Comparison of ENCODE assay signal across 18 mouse cellular contexts in genomic region chr8:86359518-86359917, GRCm38 (mm10).
A peak's percentile ranks its signal among the peaks of the same experiment; 100 is the strongest.
DNase-seq lines count a peak whose midpoint lies in the region; ATAC-seq and TF ChIP-seq lines count a peak whose summit lies in the region.
"Had no signal": no experiment of that assay in that cellular context is flagged by ENCODE, and none has a peak within 500 bp of the region (broad histone marks: within the 10 kb centered on the region; RNA-seq: fewer than 3 reads in every experiment).

No protein-coding gene starts in this region.

- H3K27me3 ChIP-seq in hindbrain, embryonic 12.5 days, result no peaks in the 10 kb centered on the region
- H3K27me3 ChIP-seq in hindbrain, postnatal 0 days (ENCODE audit: insufficient read depth, low read length), result no peaks in the 10 kb centered on the region
- no peaks in the 10 kb centered on the region for H3K27me3 ChIP-seq in hindbrain, embryonic 13.5 days
- H3K27me3 ChIP-seq: embryonic facial prominence, embryonic 12.5 days; forebrain, embryonic 13.5 days had no signal

- no peak overlapping the region for H3K4me2 ChIP-seq in hindbrain, embryonic 12.5 days (replicated peaks)
- H3K4me2 ChIP-seq in hindbrain, postnatal 0 days (ENCODE audit: low read depth, low read length), result no peak overlapping the region
- H3K4me2 ChIP-seq in hindbrain, embryonic 13.5 days, result no peak overlapping the region
- H3K4me2 ChIP-seq: embryonic facial prominence, embryonic 12.5 days; forebrain, embryonic 13.5 days had no signal

- ATAC-seq in hindbrain, embryonic 12.5 days (ENCODE audit: low FRiP score), result 0 out of 2 replicates have a peak, but pooled peaks have one; percentile 54
- ATAC-seq in hindbrain, postnatal 0 days, result no peak
- ATAC-seq in hindbrain, embryonic 13.5 days (ENCODE audit: low FRiP score), result peak; percentile 39; the same call in 1 of the 2 replicates
- ATAC-seq: forebrain, embryonic 13.5 days; forebrain, postnatal 0 days; intestine, embryonic 16.5 days had no signal

- TF ChIP-seq CTCF in hindbrain, postnatal 0 days (IDR thresholded peaks at IDR 0.05; ENCODE audit: low read depth), result no peak

- H3K36me3 ChIP-seq in hindbrain, embryonic 12.5 days, result no peaks in the 10 kb centered on the region
- H3K36me3 ChIP-seq in hindbrain, postnatal 0 days (ENCODE audit: insufficient read depth, low read length), result no peaks in the 10 kb centered on the region
- H3K36me3 ChIP-seq in hindbrain, embryonic 13.5 days, result no peaks in the 10 kb centered on the region
- H3K36me3 ChIP-seq: embryonic facial prominence, embryonic 12.5 days had no signal

- no peaks in the 10 kb centered on the region for H3K9me3 ChIP-seq in hindbrain, embryonic 12.5 days (replicated peaks)
- no peaks in the 10 kb centered on the region for H3K9me3 ChIP-seq in hindbrain, postnatal 0 days (ENCODE audit: low read length)
- H3K9me3 ChIP-seq in hindbrain, embryonic 13.5 days, result no peaks in the 10 kb centered on the region
- H3K9me3 ChIP-seq: embryonic facial prominence, embryonic 12.5 days; forebrain, embryonic 13.5 days had no signal

- H3K9ac ChIP-seq in hindbrain, embryonic 12.5 days, result no peak overlapping the region
- no peak overlapping the region for H3K9ac ChIP-seq in hindbrain, postnatal 0 days (replicated peaks; ENCODE audit: low read length)
- H3K9ac ChIP-seq in hindbrain, embryonic 13.5 days, result no peak overlapping the region
- H3K9ac ChIP-seq: embryonic facial prominence, embryonic 12.5 days; forebrain, embryonic 13.5 days; forebrain, postnatal 0 days had no signal

- H3K4me1 ChIP-seq in hindbrain, embryonic 12.5 days, result peaks cover 6% of the 10 kb centered on the region; the same call in 1 of the 2 replicates
- 0 out of 2 replicates have a peak, but pooled peaks cover 3% of the 10 kb centered on the region for H3K4me1 ChIP-seq in hindbrain, postnatal 0 days (ENCODE audit: insufficient read depth, low read length)
- peaks cover 4% of the 10 kb centered on the region for H3K4me1 ChIP-seq in hindbrain, embryonic 13.5 days (replicated peaks)
- H3K4me1 ChIP-seq: embryonic facial prominence, embryonic 12.5 days; forebrain, embryonic 13.5 days had no signal

- H3K27ac ChIP-seq in hindbrain, embryonic 12.5 days, result no peak overlapping the region
- H3K27ac ChIP-seq in hindbrain, postnatal 0 days, result no peak overlapping the region
- no peak overlapping the region for H3K27ac ChIP-seq in hindbrain, embryonic 13.5 days
- H3K27ac ChIP-seq: embryonic facial prominence, embryonic 12.5 days; forebrain, embryonic 13.5 days had no signal

- no peak overlapping the region for H3K4me3 ChIP-seq in hindbrain, embryonic 12.5 days
- H3K4me3 ChIP-seq in hindbrain, postnatal 0 days (ENCODE audit: low read length), result no peak overlapping the region
- H3K4me3 ChIP-seq in hindbrain, embryonic 13.5 days, result no peak overlapping the region
- H3K4me3 ChIP-seq: embryonic facial prominence, embryonic 12.5 days; forebrain, embryonic 13.5 days had no signal

- WGBS in hindbrain, embryonic 12.5 days, result 34% methylated on average over 3 of the region's 3 CpGs
- whole genome bisulfite sequencing in hindbrain, postnatal 0 days, result 31% methylated on average over 3 of the region's 3 CpGs
- 17% methylated on average over 3 of the region's 3 CpGs for WGBS in hindbrain, embryonic 13.5 days

- no peak for DNase-seq in hindbrain, postnatal 0 days (ENCODE audit: low spot score)
- peak; percentile 55 for DNase-seq in embryo, embryonic 10 days (ENCODE audit: low spot score)
- DNase-seq in embryo, embryonic 10.5 days (ENCODE audit: low spot score), result peak; percentile 53
- no peak for DNase-seq in left cerebral cortex, adult 8-10 months (ENCODE audit: low spot score in 2 of 2)
- DNase-seq in kidney, adult 18-20 months, result no peak
- no peak for DNase-seq in gastrocnemius, postnatal 25 days
- DNase-seq: adrenal gland, postnatal 25 days; cerebellum, adult 2 months; cerebellum, postnatal 14 days; forebrain, postnatal 0 days; gastrocnemius, postnatal 14 days; heart, postnatal 10 days; heart, postnatal 4 days had no signal

Comparison
In these comparisons a context has a peak if more than half of its experiments do, and no peak if none do; other contexts are left out.
1. DNase-seq: peak in embryo, embryonic 10 days (single experiment) and embryo, embryonic 10.5 days (single experiment); none in hindbrain, postnatal 0 days (single experiment), left cerebral cortex, adult 8-10 months (0 of 2), kidney, adult 18-20 months (single experiment) and gastrocnemius, postnatal 25 days (single experiment).